Mouse (Mus musculus) hindlimb bud, embryonic 11.5 days (tissue): ENCODE measurements around the gene Slc7a10.
A peak's percentile ranks its signal among the peaks of the same experiment; 100 is the strongest.

Source experiments
- DNase-seq: peaks from one replicate; pipeline ENCODE4 v3.0.0-alpha.2; 2012; ENCODE audit warnings: low read depth, low spot score; ENCODE audit errors: extremely low spot score

The Slc7a10 gene

DNA sequence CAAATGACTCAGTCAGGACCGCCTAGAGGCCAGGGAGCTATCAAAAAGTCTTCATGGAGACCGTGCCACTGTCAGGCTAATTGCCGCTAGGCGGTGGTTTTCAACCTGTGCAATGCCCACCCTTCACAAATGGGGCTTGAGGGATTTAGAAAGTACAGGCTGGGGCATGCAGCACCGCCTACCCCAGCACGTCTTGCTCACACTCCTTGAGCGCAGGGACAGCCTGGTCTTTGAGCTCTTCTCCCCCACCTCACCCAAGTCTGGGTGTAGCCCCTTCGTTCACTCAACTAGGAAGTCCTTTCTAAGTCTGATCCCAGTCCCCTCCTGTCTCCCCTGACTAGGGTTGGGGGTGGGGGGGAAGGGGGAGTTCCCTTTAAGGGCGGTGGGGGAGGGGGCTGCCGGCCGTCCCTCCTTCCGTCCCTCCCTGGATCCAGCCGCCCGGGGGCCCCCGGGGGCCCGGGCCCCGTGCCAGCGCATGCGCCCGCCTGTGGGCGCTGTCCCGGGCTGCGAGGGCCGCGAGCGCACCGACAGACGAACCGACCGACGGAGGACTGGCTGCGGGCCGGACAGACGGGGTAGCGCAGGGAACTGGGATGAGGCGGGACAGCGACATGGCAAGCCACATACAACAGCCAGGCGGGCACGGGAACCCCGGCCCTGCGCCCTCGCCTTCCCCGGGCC lies at the start of gene Slc7a10:
TSS of gene Slc7a10 (plus strand) at position 497 of the 681 bp plus-strand sequence.
- DNase-seq: no peak

- DNase-seq: no peak
Measured at GRCm38 (mm10) chr7:35137524-35137923, 48.7 kb upstream of the Slc7a10 start.

DNA sequence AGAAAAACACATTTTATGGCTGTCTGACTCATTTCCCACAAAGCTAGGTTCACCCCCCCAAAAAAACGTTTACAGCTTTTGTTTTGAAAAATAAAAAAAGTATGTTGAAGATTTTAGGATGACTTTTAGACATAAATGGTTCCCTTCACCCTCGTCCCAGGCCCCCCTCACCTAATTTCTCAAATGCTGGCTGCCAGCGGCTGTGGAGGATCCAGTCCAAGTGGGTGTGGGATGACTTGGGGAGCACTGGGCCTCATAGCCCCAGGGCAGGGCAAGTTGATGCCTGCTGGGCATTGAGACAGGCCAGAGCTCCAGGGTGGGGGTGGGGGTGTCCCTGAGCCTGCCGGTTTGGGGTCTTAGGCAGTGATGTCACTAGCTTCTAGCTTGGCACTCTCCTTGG lies 47.7 kb upstream of the Slc7a10 start:
- no peak for DNase-seq

DNA sequence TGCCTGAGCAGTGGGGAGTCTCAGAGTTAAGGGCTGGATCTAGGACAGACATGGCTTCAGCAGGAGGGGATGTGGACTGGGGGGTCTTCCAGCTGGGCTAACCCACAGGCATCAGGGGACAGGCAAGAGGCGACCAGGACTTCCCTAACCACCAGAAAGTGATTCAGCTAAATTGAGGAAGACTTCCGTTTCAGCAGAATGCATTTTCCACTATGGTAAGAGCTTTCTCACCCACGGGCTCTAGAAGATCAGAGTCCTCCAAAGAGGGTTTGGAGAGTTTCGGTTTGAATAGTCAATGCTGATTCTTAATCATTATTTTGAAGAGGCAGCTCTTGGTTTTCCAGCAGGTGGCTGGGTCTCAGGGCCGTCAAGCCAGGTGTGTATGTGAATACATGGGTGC lies 46.3 kb upstream of the Slc7a10 start:
- DNase-seq: no peak

DNA sequence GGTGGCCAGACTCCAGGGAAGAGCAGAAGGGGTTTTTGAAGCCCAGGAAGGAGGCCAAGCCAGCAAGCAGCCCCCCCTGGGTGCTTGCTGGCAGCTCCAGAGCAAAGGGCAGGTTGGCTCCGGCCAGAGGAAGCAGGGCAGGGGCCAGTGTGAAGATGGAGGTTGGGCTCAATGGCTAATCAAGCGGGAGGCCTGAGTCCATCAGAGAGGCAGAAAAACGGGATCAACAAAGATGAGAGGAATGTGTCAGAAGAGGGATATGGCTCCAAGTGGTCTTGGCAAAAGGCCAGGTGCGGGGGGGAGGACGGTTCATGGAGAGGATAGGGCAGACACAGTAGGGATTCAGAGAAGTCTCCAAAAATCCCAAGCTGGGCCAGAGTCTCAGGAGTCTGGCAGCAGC lies 44.7 kb upstream of the Slc7a10 start:
- no peak for DNase-seq

DNA sequence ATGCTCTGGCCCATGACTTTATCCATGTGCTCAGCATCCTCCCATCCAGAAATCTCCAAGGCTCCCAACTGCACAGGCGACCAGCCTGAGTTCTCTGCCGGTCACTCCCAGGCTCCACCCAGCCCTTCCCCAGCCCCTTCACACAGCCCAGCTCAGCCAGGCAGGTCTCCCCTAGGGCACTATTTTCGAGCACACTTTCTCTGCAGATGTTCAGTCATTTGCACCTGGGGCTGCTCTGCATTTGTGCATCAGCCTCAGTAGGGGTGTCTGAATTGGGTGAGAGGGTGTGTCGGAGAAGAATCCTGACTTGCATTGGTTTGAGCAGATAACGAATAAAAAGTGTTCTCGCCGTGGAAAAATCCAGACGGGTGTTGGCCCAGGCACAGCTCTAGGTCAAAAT lies 43.7 kb upstream of the Slc7a10 start:
- DNase-seq: no peak

DNA sequence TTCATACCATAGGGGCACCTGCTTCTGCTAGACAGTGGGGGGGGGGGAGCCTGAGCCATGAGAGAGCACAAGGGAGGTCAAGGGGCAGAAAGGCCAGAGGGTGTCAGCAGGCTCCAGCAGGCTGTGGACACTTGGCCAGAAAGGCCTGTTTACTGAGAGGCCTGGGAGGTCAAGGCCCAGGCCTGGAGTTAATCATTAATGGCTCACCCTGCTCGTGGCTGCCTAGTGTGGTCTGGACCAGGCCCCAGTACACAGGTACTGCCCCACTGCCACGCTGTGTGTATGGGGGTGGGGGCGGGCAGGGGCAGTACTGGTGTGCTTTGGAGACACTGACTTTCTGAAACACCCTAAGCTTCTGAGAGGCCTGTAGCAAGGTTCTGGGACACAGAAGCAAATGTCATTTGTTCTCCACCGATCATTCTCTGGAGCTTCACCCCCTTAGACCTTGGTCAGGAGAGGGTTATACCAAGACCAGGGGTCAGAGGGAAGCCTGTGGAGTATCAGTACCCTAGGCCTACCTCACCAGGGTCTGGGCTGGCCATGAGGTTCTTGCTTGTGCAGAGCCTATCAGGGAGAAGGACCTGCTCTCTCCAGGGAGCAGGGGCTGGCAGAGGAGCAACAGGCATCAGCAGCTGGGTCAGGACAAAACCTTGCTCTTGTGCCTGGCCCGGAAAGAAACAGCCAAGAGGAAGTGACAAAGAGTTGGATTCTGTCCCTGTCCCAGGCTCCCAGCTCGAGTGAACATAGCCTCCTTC lies 42.1 kb upstream of the Slc7a10 start:
- DNase-seq: no peak

- no peak for DNase-seq
Measured at GRCm38 (mm10) chr7:35145068-35145467, 41.1 kb upstream of the Slc7a10 start.

DNA sequence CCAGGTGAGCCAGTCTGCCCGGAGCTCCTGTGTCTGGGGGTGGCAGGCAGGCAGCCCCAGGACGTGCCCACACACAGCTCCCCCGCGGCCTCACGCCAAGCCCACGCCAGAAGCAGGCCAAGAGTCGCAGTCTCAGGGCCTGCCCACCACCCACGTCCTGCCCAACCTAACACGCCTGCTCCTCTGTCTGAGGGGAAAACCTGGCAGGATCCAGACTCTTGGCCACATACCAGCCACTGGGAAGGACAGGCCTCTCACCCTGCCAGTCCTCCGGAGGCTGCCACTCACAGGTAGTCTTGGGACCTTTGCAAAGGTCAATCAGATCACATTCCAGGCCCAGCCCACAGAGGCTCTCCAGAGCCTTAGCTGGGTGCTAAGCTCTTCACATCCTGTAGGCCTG lies 39.9 kb upstream of the Slc7a10 start:
- DNase-seq: no peak

GRCm38 (mm10) chr7:35149616-35150433 lies 36.4 kb upstream of the Slc7a10 start:
- no peak for DNase-seq

- DNase-seq: no peak
Measured at GRCm38 (mm10) chr7:35150860-35151259, 35.3 kb upstream of the Slc7a10 start.

GRCm38 (mm10) chr7:35154449-35154848 lies 31.7 kb upstream of the Slc7a10 start:
- DNase-seq: no peak

GRCm38 (mm10) chr7:35156561-35157477 lies 29.4 kb upstream of the Slc7a10 start:
- DNase-seq: no peak

DNA sequence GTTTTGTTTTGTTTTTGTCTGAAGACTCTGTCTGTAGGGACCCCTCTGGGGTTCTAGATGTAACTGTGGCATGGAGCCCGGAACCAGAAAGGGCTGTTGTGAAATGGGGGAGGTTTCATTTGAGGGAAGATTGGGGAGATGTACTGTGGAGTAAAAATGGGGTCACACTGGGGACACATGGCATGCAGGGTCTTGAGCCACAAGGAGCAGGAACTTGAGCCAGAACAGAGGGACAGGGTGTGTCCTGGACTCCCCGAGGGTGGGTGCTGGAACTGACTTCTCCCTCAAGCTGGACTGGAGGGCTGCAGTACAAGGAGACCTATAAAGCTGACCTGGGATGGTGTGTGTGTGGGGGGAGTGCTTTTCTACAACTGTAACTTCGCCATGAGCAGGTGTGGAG lies 28.7 kb upstream of the Slc7a10 start:
- no peak for DNase-seq

DNA sequence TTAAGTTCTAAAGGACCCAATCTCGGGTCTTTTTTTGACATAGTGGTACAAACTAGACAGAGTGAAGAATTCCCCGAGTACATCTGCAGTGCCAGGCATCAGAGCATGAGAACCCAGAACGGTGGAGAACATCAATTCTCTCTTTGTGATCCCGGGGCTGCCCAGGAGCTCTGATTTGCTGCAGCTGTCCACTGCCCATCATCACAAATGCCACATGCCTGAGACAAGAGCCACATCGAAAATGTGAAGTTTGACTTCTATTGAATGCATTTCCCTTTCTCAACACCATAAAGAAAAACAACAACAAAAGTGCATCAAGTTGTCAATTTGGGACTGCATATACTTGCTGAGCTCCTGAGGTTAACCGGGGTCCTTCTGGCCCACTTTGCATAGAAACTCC lies 23.7 kb upstream of the Slc7a10 start:
- DNase-seq: no peak

- DNase-seq: no peak
Measured at GRCm38 (mm10) chr7:35163600-35163999, 22.6 kb upstream of the Slc7a10 start.

DNA sequence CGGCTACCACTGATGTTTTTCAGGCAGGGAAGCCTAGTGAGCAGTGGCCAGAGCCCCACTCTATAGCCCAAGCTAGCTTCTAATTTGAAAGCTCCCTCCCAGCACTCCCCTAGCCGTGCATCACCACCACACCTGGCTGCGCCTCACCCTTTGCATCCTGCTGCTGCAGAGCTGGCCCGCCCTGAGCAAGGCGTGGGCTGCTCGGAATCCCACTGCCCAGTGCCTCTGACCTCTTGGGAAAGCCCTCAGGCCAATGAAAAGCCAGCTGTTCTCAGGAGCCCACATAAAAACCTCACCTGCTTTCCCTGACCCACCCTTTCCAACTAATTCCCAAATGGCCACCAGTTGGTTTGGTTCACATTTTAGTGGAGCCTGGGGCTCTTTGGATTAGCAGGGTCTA lies 22.1 kb upstream of the Slc7a10 start:
- no peak for DNase-seq

DNA sequence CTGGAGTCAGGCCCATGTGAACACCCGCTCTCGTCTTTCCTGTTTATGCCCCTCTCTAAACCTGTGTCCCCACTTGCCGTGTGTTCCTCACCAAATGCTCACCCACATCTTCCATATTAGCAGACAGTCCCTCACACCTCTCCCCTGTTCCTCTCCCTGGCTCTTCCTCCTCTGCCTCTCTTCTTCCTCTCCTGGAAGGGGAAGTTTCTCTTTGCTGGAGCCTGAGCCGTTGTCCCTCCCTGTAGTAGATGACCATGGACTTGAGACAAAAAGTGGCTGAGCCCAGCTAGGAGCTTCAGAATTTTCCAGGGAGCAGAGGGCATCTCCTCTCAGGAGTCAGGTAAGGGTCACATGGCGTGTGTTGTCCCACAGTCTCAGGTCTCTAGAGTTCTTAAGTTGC lies 19.2 kb upstream of the Slc7a10 start:
- DNase-seq: no peak

GRCm38 (mm10) chr7:35167925-35168324 lies 18.3 kb upstream of the Slc7a10 start:
- no peak for DNase-seq

- peak; percentile 84 for DNase-seq
Measured at GRCm38 (mm10) chr7:35169341-35169740, 16.8 kb upstream of the Slc7a10 start.
